Mouse (Mus musculus): ENCODE data around the gene Cubn.

GRCm38 (mm10) chr2:13438983-13439382 lies 52.6 kb downstream of the Cubn start:
- TF ChIP-seq CTCF (IDR thresholded peaks at IDR 0.05; ENCODE audit: insufficient read depth, low read length) (no peak), POLR2A (IDR thresholded peaks at IDR 0.05; ENCODE audit: borderline replicate concordance, extremely low read depth, low read depth, low read length) (no peak)
